Comparison of ENCODE assay signal across 13 mouse cellular contexts in genomic region chr19:21127079-21127745, GRCm38 (mm10).
A peak's percentile ranks its signal among the peaks of the same experiment; 100 is the strongest.
DNase-seq lines count a peak whose midpoint lies in the region; ATAC-seq and TF ChIP-seq lines count a peak whose summit lies in the region.
"Had no signal": no experiment of that assay in that cellular context is flagged by ENCODE, and none has a peak within 500 bp of the region (broad histone marks: within the 10 kb centered on the region; RNA-seq: fewer than 3 reads in every experiment).

No protein-coding gene starts in this region.

- no peak for TF ChIP-seq CTCF in lung, embryonic 14.5 days (IDR thresholded peaks at IDR 0.05; ENCODE audit: low read depth)

- H3K9me3 ChIP-seq in lung, embryonic 14.5 days (ENCODE audit: low read depth, low read length), result no peaks in the 10 kb centered on the region
- H3K9me3 ChIP-seq in lung, embryonic 16.5 days (ENCODE audit: control insufficient read depth, low read length), result no peaks in the 10 kb centered on the region
- H3K9me3 ChIP-seq: forebrain, embryonic 15.5 days; hindbrain, embryonic 12.5 days; midbrain, embryonic 12.5 days had no signal

- 76% methylated on average over 8 of the region's 8 CpGs for WGBS in lung, embryonic 14.5 days
- 68% methylated on average over 8 of the region's 8 CpGs for WGBS in lung, embryonic 16.5 days

- ATAC-seq in lung, embryonic 14.5 days (ENCODE audit: insufficient read depth), result no peak
- ATAC-seq in lung, embryonic 16.5 days (ENCODE audit: low read depth), result peak; percentile 45; the same call in 1 of the 2 replicates
- ATAC-seq: forebrain, embryonic 15.5 days; Patski had no signal

- no peaks in the 10 kb centered on the region for H3K27me3 ChIP-seq in lung, embryonic 14.5 days (ENCODE audit: insufficient read depth, low read length)
- H3K27me3 ChIP-seq in lung, embryonic 16.5 days (ENCODE audit: control insufficient read depth, insufficient read depth, low read depth, low read length), result no peaks in the 10 kb centered on the region
- H3K27me3 ChIP-seq: forebrain, embryonic 15.5 days; hindbrain, embryonic 12.5 days; midbrain, embryonic 12.5 days; Patski had no signal

- H3K27ac ChIP-seq in lung, embryonic 14.5 days (ENCODE audit: low read depth), result no peak overlapping the region
- no peak overlapping the region for H3K27ac ChIP-seq in lung, embryonic 16.5 days (ENCODE audit: low read length)
- H3K27ac ChIP-seq: forebrain, embryonic 15.5 days; hindbrain, embryonic 12.5 days; midbrain, embryonic 12.5 days had no signal

- H3K4me1 ChIP-seq in lung, embryonic 14.5 days (ENCODE audit: insufficient read depth), result no peaks in the 10 kb centered on the region
- H3K4me1 ChIP-seq in lung, embryonic 16.5 days (replicated peaks; ENCODE audit: control insufficient read depth, insufficient read depth, low read length), result no peaks in the 10 kb centered on the region
- H3K4me1 ChIP-seq: forebrain, embryonic 15.5 days; hindbrain, embryonic 12.5 days; midbrain, embryonic 12.5 days had no signal

- DNase-seq in gastrocnemius, postnatal 25 days, result peak; percentile 11
- no peak for DNase-seq in gastrocnemius, postnatal 10 days
- DNase-seq in lung, embryonic 14.5 days, result peak; percentile 46
- no peak for DNase-seq in lung, postnatal 14 days
- no peak for DNase-seq in left cerebral cortex, adult 8-10 months (ENCODE audit: low spot score in 2 of 2)
- no peak for DNase-seq in embryo, embryonic 10.5 days (ENCODE audit: low spot score)
- DNase-seq in embryo, embryonic 11 days, result no peak
- DNase-seq: B cell, adult 2 months had no signal

- H3K36me3 ChIP-seq in lung, embryonic 14.5 days (ENCODE audit: insufficient read depth), result no peaks in the 10 kb centered on the region
- no peaks in the 10 kb centered on the region for H3K36me3 ChIP-seq in lung, embryonic 16.5 days (ENCODE audit: control insufficient read depth, insufficient read depth, low read length)
- H3K36me3 ChIP-seq: forebrain, embryonic 15.5 days; hindbrain, embryonic 12.5 days; midbrain, embryonic 12.5 days had no signal

- H3K4me3 ChIP-seq in lung, embryonic 14.5 days (ENCODE audit: low read depth, low read length), result no peak overlapping the region
- H3K4me3 ChIP-seq in lung, embryonic 16.5 days (ENCODE audit: low read length), result no peak overlapping the region
- H3K4me3 ChIP-seq: forebrain, embryonic 15.5 days; hindbrain, embryonic 12.5 days; midbrain, embryonic 12.5 days had no signal

- no peak overlapping the region for H3K4me2 ChIP-seq in lung, embryonic 14.5 days
- H3K4me2 ChIP-seq in lung, embryonic 16.5 days (ENCODE audit: low read depth, low read length), result no peak overlapping the region
- H3K4me2 ChIP-seq: forebrain, embryonic 15.5 days; hindbrain, embryonic 12.5 days; midbrain, embryonic 12.5 days had no signal

- H3K9ac ChIP-seq in lung, embryonic 14.5 days, result no peak overlapping the region
- H3K9ac ChIP-seq in lung, embryonic 16.5 days (ENCODE audit: low read length), result no peak overlapping the region
- H3K9ac ChIP-seq: forebrain, embryonic 15.5 days; hindbrain, embryonic 12.5 days; midbrain, embryonic 12.5 days had no signal

Comparison
In these comparisons a context has a peak if more than half of its experiments do, and no peak if none do; other contexts are left out.
1. DNase-seq: peak in gastrocnemius, postnatal 25 days (single experiment) and lung, embryonic 14.5 days (single experiment); none in gastrocnemius, postnatal 10 days (single experiment), lung, postnatal 14 days (single experiment), left cerebral cortex, adult 8-10 months (0 of 2), embryo, embryonic 10.5 days (single experiment) and embryo, embryonic 11 days (single experiment).